Mouse (Mus musculus) cerebellum, adult (tissue): ENCODE results near the gene Inka1.

Experiments
- ATAC-seq: cut with Nextera tagmentation; 2 replicates; pipeline ENCODE4 v1.9.2; 2017; ENCODE audit warnings: mild to moderate bottlenecking, moderate library complexity, mixed read lengths; ENCODE audit not compliant: insufficient number of reproducible peaks, low FRiP score, low TSS enrichment

Gene Inka1

GRCm38 (mm10) chr9:107984754-107985055, 974 bp downstream of the Inka1 start:
- ATAC-seq = no peak

- no peak for ATAC-seq
These were observed 1.5 kb downstream of the Inka1 start for GRCm38 (mm10) chr9:107984052-107984753.

DNA sequence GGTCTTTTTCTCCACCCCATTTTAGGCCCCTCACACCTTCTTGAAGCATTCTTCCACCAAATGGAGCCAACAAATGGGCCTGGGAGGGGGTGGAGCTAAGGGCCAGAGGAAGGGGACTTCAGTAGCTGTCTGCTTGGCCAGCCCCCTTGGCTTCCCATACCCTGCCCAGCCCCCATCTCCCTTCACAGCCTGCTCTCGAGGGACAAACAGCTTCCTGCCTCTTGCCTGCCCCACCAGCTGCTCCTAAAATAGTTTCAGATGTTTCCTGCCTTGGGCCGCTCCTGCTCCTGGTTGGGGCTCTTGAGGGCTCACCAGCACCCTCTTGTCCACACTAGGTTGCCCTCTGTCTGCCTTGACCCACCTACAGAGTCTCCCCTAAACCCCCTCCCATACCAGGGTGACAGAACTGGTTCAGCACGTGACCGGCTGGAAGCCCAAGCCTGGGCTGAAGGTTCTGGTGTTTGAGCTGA, 2.2 kb downstream of the Inka1 start:
- no peak for ATAC-seq

- ATAC-seq = no peak
These were observed 2.9 kb downstream of the Inka1 start, which contains the start of gene Gm20661 for GRCm38 (mm10) chr9:107982681-107983346. TSS of gene Gm20661 (plus strand) at chr9:107983058.

DNA sequence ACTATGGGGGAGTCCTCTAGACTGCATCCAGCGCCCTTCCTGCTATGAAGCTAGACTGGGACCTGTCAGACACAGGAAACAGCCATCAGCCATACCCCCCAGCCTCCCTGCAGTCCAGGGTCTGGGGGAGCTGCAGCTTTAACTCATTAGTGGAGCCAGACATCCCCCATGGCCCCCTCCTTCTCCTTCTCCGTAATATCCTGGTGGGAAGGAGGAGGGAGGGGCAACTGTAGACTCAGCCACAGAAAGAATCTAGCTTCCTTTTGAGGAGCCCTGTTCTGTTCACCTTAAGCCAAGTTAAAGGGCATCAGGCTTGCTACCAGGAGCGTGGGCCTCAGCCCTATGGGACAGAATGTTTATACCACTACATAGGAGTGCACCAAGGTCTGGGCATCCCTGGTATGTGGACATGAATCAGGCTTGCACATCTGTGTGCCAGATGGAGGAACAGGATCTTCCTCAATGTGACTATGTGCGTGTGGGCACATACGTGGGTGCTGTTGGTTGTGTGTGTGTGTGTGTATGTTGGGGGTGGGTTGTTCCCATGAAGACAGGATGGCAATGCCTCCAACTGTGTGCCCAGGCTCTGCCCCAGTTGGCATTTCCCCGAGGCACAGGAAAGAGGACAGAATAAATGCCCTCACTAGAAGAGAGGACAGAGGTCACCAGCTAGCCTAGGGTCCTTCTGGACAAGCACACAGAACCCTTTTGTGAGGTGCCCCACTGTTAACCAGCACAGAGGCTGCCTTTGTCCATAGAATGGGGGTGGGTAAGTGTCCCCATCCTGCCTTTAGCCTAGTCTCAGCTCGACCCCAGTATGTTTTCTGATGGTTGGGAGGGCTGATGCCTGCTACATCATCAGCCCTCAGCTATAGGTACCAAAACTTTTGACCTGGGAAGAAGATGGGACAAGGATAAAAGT, 3.7 kb downstream of the Inka1 start:
- no peak for ATAC-seq

DNA sequence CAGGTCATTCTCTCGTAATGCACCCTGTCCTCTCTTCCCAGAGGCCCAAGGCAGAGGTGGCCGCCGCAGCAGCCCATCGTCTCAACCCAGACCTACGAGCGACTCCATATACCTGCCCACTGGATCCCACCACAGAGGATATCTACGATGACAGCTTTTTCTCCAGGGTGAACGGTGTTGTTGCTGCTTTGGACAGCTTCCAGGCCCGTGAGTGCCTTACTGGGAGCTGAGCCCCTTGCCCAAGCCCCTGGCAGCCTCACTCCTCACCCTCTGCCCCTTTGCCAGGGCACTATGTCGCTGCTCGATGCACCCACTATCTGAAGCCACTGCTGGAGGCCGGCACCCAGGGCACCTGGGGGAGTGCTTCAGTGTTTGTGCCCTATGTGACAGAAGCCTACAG, 6.9 kb downstream of the Inka1 start:
- no peak for ATAC-seq

GRCm38 (mm10) chr9:107975399-107976386, 10.0 kb downstream of the Inka1 start, which contains the start of gene Uba7:
TSS of gene Uba7 (plus strand) at chr9:107975505.
- ATAC-seq = no peak

- ATAC-seq = no peak
These were observed 11.0 kb downstream of the Inka1 start for GRCm38 (mm10) chr9:107974491-107975171.

- no peak for ATAC-seq
These were observed 13.8 kb downstream of the Inka1 start for GRCm38 (mm10) chr9:107971690-107972541.

DNA sequence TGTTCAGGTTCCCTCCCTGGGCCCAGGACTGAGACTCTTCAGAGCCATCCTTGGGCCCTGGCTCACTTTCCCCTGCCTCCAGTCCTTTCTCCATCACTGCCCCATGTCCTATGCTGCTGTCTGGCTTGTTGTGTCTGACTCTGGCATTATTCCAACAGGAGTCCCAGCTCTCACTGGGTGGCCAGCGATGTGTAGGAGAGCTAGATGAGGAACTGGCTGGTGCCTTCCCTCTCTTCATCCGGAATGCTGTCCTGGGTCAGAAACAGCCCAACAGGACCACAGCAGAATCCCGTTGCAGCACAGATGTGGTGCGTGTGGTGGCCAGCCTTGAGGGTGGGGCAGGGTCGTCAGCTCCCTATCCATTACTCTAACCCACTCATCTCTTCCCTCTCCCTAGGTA, 15.4 kb downstream of the Inka1 start:
- ATAC-seq = no peak

GRCm38 (mm10) chr9:107968531-107968930, 17.1 kb downstream of the Inka1 start:
- ATAC-seq = no peak

DNA sequence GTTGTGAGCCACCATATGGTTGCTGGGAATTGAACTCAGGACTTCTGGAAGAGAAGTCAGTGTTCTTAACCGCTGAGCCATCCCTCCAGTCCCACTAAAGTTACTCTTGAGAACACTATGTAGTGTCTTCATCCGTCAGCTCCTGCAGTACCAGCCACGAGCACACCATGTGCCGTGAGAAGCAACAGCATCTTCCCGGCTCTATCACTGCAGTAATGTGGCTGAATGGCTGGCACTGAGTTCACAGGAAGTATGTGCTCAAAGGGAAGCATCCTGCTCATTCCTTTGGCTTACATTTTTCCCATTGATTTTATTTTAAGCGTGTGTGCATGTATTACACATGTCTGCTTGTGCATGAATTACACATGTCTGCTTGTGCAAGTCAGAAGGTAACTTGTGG, 18.2 kb downstream of the Inka1 start:
- no peak for ATAC-seq

GRCm38 (mm10) chr9:107966676-107967075, 19.0 kb downstream of the Inka1 start:
- no peak for ATAC-seq

DNA sequence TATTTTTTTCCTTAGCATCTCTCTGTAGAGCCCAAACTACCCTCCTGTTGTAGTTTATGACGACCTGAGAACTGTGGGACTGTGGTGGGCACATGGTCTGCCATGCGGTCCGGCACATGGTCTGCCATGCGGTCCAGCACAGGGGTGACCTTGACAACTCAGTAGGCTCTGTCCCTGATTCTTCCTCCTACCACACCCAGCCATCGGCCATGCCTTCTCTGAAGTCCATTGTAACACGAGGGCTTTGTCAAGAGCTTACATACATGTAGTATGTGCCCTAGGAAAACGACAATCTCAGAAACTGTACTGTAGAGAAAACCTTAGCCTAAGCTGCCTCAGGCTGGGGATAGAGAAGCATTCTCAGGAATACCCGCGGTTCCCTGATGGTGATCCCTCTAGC, 21.0 kb downstream of the Inka1 start:
- no peak for ATAC-seq

GRCm38 (mm10) chr9:107963700-107964099, 22.0 kb downstream of the Inka1 start:
- 0 out of 2 replicates have a peak, but pooled peaks have one; percentile 58 for ATAC-seq

DNA sequence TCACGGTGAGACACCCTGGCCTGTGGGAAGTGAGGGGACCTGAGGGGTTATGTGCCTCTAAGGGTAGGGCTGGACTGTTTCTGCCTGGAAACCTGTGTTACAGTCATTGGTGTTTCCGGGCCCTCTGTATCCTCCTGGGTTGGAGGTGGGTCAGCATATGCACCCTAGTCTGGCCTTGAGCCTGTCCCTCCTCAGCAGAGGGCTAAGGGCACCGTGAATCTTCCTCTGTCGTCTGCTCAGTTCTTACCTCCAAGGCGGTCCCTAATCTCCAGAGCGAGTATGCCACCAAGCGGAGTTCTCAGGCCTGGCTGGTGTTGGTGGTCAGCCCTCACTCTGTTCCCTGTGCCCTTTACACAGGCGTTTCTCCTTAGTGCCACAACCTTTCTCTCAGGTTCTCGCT, 22.8 kb downstream of the Inka1 start:
- ATAC-seq = no peak

DNA sequence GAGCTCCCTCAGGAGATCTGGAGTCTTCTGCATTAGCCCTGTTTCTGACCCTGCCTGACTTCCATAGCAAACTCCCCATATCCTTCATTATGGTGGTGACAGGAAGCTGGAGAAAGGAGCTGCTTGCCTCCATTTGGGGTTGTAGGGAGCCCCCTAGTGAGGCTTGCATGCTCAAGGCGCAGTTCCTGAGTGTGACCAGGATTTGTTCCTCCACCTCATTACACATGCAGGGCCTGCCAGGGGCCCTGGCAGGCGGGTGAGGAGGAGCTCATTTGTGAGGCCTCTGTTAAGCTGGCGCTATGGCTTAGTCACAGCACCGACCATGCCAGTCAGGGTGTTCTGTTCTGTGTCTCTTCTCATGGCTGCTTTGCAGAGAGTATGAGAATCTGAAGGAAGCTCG, 23.8 kb downstream of the Inka1 start:
- ATAC-seq = no peak

DNA sequence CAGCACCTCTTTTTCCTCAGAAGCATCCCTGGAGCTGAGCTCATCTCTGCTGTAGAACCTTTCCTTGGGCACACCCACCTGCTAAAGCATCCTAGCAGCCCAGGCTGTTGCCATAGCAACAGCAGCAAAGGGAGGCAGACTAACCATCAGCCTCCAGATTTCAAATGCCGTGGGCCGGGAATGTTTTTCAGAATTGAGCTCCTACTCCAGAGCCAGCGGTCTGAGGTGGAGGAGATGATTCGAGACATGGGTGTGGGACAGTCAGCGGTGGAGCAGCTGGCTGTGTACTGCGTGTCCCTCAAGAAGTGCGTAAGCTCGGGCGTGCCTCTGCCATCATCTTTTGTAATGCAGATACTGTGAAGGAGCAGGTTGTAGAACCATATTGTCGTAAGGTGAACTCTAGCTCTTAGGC, 24.3 kb downstream of the Inka1 start:
- ATAC-seq = no peak
